Mouse (Mus musculus) neural tube, embryonic 14.5 days (tissue): ENCODE measurements around the gene Itgb1bp1. TPM values are rescaled to one million over a fixed set of nuclear protein-coding genes. Genes with fewer than 3 reads are reported as not detected.

ENCODE experiments used
- ATAC-seq: fragments of 200-750 bp; cut with Nextera tagmentation; 2 replicates; pipeline ENCODE4 v1.8.0; 2017; ENCODE audit warnings: low read depth, mild to moderate bottlenecking, moderate TSS enrichment, moderate library complexity
- H3K27ac ChIP-seq: fragments of 300-500 bp; sonication (generic); 2 replicates; pipeline ENCODE4 v1.5.1; 2014; ENCODE audit warnings: low read depth, mild to moderate bottlenecking, control low read depth, low read length, moderate library complexity, mixed read lengths
- H3K27me3 ChIP-seq: fragments of 300-500 bp; sonication (generic); 2 replicates; pipeline ENCODE4 v1.6.1; 2014; ENCODE audit warnings: low read length; ENCODE audit not compliant: control insufficient read depth, insufficient read depth
- H3K36me3 ChIP-seq: fragments of 300-500 bp; sonication (generic); 2 replicates; pipeline ENCODE4 v1.6.1; 2014; ENCODE audit warnings: low read length, mixed read lengths; ENCODE audit not compliant: control insufficient read depth, insufficient read depth
- H3K4me1 ChIP-seq: fragments of 300-500 bp; sonication (generic); 2 replicates; pipeline ENCODE4 v1.6.1; 2014; ENCODE audit warnings: low read length; ENCODE audit not compliant: control insufficient read depth, insufficient read depth
- H3K4me2 ChIP-seq: fragments of 300-500 bp; sonication (generic); 2 replicates; pipeline ENCODE4 v1.6.1; 2014; ENCODE audit warnings: mild to moderate bottlenecking, low read depth, low read length, control low read depth
- H3K4me3 ChIP-seq: fragments of 300-500 bp; sonication (generic); 2 replicates; pipeline ENCODE4 v1.5.1; 2014; ENCODE audit warnings: low read depth, low read length, control low read depth, mixed read lengths
- H3K9ac ChIP-seq: fragments of 300-500 bp; sonication (generic); replicated peaks from 2 replicates; pipeline ENCODE4 v1.6.1; 2014; ENCODE audit warnings: low read depth, mild to moderate bottlenecking, control low read depth, low read length, mixed read lengths
- H3K9me3 ChIP-seq: fragments of 300-500 bp; sonication (generic); 2 replicates; pipeline ENCODE4 v1.6.1; 2016; ENCODE audit warnings: low read length; ENCODE audit not compliant: control insufficient read depth
- WGBS: fragments of 180-500 bp; shearing (Covaris S2); extraction: QIAGEN DNeasy Blood & Tissue Kit; methylation state at CpG from one replicate; pipeline ENCODE4 v1.1.7; 2014; 5-methylcytosine and 5-hydroxymethylcytosine counted together
- polyA plus RNA-seq: library from polyadenylated mRNA; unstranded; fragments of >200 nt; fragmentation: Nextera tagmentation; extraction: Ambion mirVana; gene quantifications from 2 replicates; pipeline ENCODE4 v1.2.1, GENCODE M21; 2014

Gene Itgb1bp1
- polyA plus RNA-seq: 40.5 and 40.6 TPM in 2 replicates

- ATAC-seq: peak; percentile 97
- peaks cover 3% of the 10 kb centered on the region; the same call in 1 of the 2 replicates for H3K36me3 ChIP-seq
- no peaks in the 10 kb centered on the region for H3K9me3 ChIP-seq
- H3K4me3 ChIP-seq: peak within 1 kb of the TSS; percentile 82
- H3K4me2 ChIP-seq: peak within 1 kb of the TSS; percentile 81
- H3K9ac ChIP-seq: peak within 1 kb of the TSS; percentile 91
- peaks cover 17% of the 10 kb centered on the region for H3K4me1 ChIP-seq
- peak within 1 kb of the TSS; percentile 92 for H3K27ac ChIP-seq
- no peaks in the 10 kb centered on the region for H3K27me3 ChIP-seq
- WGBS: under 1% methylated on average over 28 of the region's 28 CpGs
These were observed at the start of gene Itgb1bp1 for GRCm38 (mm10) chr12:21286243-21286622. TSS of gene Itgb1bp1 (minus strand) at chr12:21286284.

DNA sequence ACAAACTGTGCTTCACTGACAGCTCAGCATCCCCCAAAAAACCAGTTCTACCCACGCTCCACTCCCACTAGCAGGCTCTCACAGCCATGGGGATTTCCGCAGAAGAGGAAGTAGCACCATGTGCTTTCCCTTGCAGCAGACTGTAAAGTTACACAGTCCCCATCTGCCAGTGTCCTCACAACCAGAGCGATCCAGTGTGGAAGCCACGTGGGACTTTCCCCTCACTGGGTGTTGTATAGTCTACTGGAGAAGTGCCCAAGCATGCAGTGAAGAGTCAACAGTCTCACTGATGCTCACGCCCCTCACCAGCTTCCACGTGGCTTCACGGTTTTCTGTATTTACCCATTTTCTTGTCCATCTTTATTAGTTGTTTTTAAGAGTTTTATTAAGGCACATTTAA is 49.8 kb upstream of the Itgb1bp1 start:
- Histone ChIP-seq H3K9ac (no peak overlapping the region), H3K36me3 (peaks cover 25% of the 10 kb centered on the region), H3K27ac (no peak overlapping the region), H3K27me3 (no peaks in the 10 kb centered on the region), H3K4me1 (no peaks in the 10 kb centered on the region), H3K9me3 (no peaks in the 10 kb centered on the region), H3K4me2 (no peak overlapping the region), H3K4me3 (no peak overlapping the region)
- ATAC-seq: no peak
- 85% methylated on average over 7 of the region's 7 CpGs for WGBS

DNA sequence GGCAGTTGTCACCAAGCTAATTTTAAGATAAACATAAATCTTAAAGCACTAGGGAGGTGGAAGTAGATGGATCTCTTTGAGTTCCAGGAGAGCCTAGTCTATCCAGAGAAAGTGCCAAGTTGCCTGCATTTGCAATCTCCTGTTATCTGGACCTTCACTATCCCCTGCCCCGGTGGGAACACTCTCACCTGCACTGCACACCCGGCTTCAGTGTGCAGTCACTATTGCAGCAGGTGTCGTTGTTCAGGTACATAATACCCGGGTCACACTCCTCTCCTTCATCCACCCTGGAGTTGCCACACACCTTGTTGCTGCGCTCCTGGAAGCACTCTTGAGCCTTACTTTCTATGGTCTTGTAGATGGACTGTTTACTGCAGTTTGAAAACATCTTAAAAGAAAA is 47.7 kb upstream of the Itgb1bp1 start:
- no peak overlapping the region for H3K27ac ChIP-seq
- whole genome bisulfite sequencing: 93% methylated on average over 5 of the region's 5 CpGs
- H3K36me3 ChIP-seq: peaks cover 32% of the 10 kb centered on the region
- H3K4me3 ChIP-seq: no peak overlapping the region
- no peaks in the 10 kb centered on the region for H3K4me1 ChIP-seq
- ATAC-seq: no peak
- H3K9ac ChIP-seq: no peak overlapping the region
- H3K27me3 ChIP-seq: no peaks in the 10 kb centered on the region
- no peak overlapping the region for H3K4me2 ChIP-seq
- no peaks in the 10 kb centered on the region for H3K9me3 ChIP-seq

DNA sequence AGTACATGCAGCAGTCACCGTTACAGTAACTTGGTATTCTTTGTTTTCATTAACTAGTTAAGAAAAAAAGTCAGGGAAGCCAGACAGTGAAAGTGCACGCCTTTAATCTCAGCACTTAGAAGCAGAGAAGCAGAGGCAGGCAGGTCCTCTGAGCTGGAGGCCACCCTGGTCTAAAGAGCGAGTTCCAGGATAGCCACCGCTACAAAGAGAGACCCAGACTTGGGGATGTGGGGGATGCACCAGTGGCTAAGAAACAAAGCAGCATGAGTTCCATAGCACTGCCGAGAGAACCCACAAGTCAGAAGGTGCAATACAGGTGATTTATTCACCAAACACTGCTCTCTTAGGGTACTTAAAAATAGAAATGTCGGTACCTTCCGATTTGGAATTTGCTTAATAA is 46.9 kb upstream of the Itgb1bp1 start:
- no peaks in the 10 kb centered on the region for H3K4me1 ChIP-seq
- H3K27me3 ChIP-seq: no peaks in the 10 kb centered on the region
- no peaks in the 10 kb centered on the region for H3K9me3 ChIP-seq
- H3K27ac ChIP-seq: no peak overlapping the region
- H3K4me2 ChIP-seq: no peak overlapping the region
- no peak overlapping the region for H3K4me3 ChIP-seq
- peaks cover 34% of the 10 kb centered on the region for H3K36me3 ChIP-seq
- 94% methylated on average over 7 of the region's 7 CpGs for WGBS
- no peak overlapping the region for H3K9ac ChIP-seq
- ATAC-seq: no peak

DNA sequence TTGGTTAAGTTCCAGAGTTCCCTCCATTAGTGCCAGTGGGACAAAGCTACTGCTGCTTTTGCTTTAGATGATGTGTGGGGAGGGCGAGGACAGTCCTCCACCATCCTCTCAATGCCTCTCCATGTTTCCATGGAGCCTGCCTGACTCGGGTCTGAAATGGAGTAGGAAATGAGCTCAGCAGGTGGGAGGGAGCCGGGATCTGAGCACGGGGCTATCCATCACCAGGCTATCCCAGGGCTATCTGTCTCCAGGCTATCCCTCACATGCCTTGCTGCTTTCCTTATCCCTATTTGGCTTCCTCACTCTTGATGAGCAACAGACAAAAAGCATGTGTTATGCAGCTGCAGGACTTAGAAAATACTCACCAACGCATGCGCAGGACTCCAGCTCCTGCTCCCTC is 45.6 kb upstream of the Itgb1bp1 start:
- Histone ChIP-seq H3K27me3 (no peaks in the 10 kb centered on the region), H3K27ac (no peak overlapping the region), H3K36me3 (peaks cover 40% of the 10 kb centered on the region), H3K4me1 (no peaks in the 10 kb centered on the region), H3K4me2 (no peak overlapping the region), H3K9me3 (no peaks in the 10 kb centered on the region), H3K9ac (no peak overlapping the region), H3K4me3 (no peak overlapping the region)
- 74% methylated on average over 6 of the region's 6 CpGs for WGBS
- ATAC-seq: no peak

- Histone ChIP-seq H3K9ac (no peak overlapping the region), H3K4me1 (no peaks in the 10 kb centered on the region), H3K9me3 (no peaks in the 10 kb centered on the region), H3K36me3 (peaks cover 40% of the 10 kb centered on the region), H3K27ac (no peak overlapping the region), H3K4me2 (no peak overlapping the region), H3K4me3 (no peak overlapping the region), H3K27me3 (no peaks in the 10 kb centered on the region)
- 90% methylated on average over 10 of the region's 10 CpGs for WGBS
- no peak for ATAC-seq
These were observed 45.0 kb upstream of the Itgb1bp1 start for GRCm38 (mm10) chr12:21330961-21331576.

- Histone ChIP-seq H3K36me3 (peaks cover 47% of the 10 kb centered on the region), H3K4me1 (no peaks in the 10 kb centered on the region)
- WGBS: 93% methylated on average over 9 of the region's 9 CpGs
These were observed 43.7 kb upstream of the Itgb1bp1 start for GRCm38 (mm10) chr12:21329661-21330400.

DNA sequence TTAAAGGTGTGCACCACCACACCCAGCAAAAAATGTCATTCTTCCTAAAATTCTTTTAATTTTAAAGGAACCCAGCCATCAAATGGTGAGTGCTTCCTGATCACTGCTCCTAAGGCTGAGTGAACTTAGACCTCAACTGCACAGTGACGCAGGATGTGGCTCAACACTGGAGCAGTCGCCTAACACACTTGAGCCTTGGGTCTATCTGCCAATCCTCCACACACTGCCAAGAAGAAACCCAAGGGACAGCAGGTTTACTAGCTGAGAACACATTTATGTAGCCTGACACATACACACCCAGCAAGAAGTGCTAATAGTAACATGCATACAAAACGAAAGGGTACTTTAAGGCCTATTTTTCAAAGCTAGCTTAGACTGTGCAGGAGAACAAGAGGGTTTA is 40.2 kb upstream of the Itgb1bp1 start:
- Histone ChIP-seq H3K9me3 (no peaks in the 10 kb centered on the region), H3K27me3 (no peaks in the 10 kb centered on the region), H3K4me3 (no peak overlapping the region), H3K4me2 (no peak overlapping the region), H3K4me1 (no peaks in the 10 kb centered on the region), H3K9ac (no peak overlapping the region), H3K27ac (no peak overlapping the region), H3K36me3 (peaks cover 41% of the 10 kb centered on the region)
- WGBS: 100% methylated on average over 3 of the region's 3 CpGs
- ATAC-seq: no peak

More at GRCm38 (mm10) chr12:21329661-21330400, 43.7 kb upstream of the Itgb1bp1 start:
- Histone ChIP-seq H3K4me2 (no peak overlapping the region), H3K27me3 (no peaks in the 10 kb centered on the region), H3K9me3 (no peaks in the 10 kb centered on the region), H3K27ac (no peak overlapping the region), H3K9ac (no peak overlapping the region), H3K4me3 (no peak overlapping the region)
- ATAC-seq: no peak

DNA sequence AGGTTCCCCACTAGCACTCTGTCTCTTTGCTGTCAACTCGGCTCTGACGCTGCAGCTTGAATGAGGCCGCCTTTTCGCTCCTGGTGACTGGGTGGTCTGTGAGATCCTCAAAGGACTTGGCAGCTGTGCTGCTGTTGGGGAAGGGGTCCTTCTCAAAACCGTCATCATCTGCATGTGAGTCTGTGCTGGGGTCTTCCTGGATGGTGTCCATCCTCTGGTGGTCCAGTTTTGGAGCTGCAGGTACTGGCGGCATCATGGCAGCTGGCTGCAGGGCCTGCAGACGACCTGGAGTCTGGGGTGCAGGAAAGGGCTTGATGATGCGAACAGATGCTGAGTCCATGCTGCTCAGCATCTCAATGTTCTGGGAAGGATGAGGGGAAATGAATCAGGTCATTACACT is 39.2 kb upstream of the Itgb1bp1 start:
- Histone ChIP-seq H3K4me2 (no peak overlapping the region), H3K4me3 (no peak overlapping the region), H3K4me1 (no peaks in the 10 kb centered on the region), H3K27me3 (no peaks in the 10 kb centered on the region), H3K9me3 (no peaks in the 10 kb centered on the region), H3K36me3 (peaks cover 33% of the 10 kb centered on the region), H3K9ac (no peak overlapping the region), H3K27ac (no peak overlapping the region)
- ATAC-seq: no peak
- 87% methylated on average over 8 of the region's 8 CpGs for WGBS
